Comparison of ENCODE assay signal across 15 mouse cellular contexts in genomic region chr9:120771896-120772530, GRCm38 (mm10).
DNase-seq lines count a peak whose midpoint lies in the region; ATAC-seq and TF ChIP-seq lines count a peak whose summit lies in the region.
"Had no signal": no experiment of that assay in that cellular context is flagged by ENCODE, and none has a peak within 500 bp of the region (broad histone marks: within the 10 kb centered on the region; RNA-seq: fewer than 3 reads in every experiment).

No protein-coding gene starts in this region.

- no peaks in the 10 kb centered on the region for H3K79me2 ChIP-seq in MEL (ENCODE audit: control insufficient read depth, insufficient read depth, low read length, poor library complexity)

- no peaks in the 10 kb centered on the region for H3K27me3 ChIP-seq in hindbrain, embryonic 12.5 days
- no peaks in the 10 kb centered on the region for H3K27me3 ChIP-seq in hindbrain, embryonic 11.5 days (ENCODE audit: control insufficient read depth, insufficient read depth, low read length)
- no peaks in the 10 kb centered on the region for H3K27me3 ChIP-seq in MEL (ENCODE audit: control insufficient read depth in 1 of 2, insufficient read depth in 2 of 2, low read length in 2 of 2)
- H3K27me3 ChIP-seq in limb, embryonic 10.5 days (ENCODE audit: low read depth, poor library complexity, severe bottlenecking), result no peaks in the 10 kb centered on the region
- H3K27me3 ChIP-seq: forebrain, embryonic 15.5 days; heart, embryonic 12.5 days; liver, embryonic 12.5 days; midbrain, embryonic 15.5 days; neural tube, embryonic 12.5 days had no signal

- H3K4me3 ChIP-seq in hindbrain, embryonic 12.5 days, result no peak overlapping the region
- H3K4me3 ChIP-seq in hindbrain, embryonic 11.5 days (ENCODE audit: low read depth, low read length), result no peak overlapping the region
- no peak overlapping the region for H3K4me3 ChIP-seq in MEL (ENCODE audit: control insufficient read depth in 1 of 2, insufficient read depth in 1 of 2, low read depth in 2 of 2, low read length in 2 of 2)
- H3K4me3 ChIP-seq in bone marrow macrophage, adult 2 months (ENCODE audit: insufficient read depth, low read length), result no peak overlapping the region
- H3K4me3 ChIP-seq in limb, embryonic 10.5 days, result no peak overlapping the region
- H3K4me3 ChIP-seq: forebrain, embryonic 15.5 days; heart, embryonic 12.5 days; liver, embryonic 12.5 days; midbrain, embryonic 15.5 days; neural tube, embryonic 12.5 days had no signal

- H3K36me3 ChIP-seq in hindbrain, embryonic 12.5 days, result no peaks in the 10 kb centered on the region
- no peaks in the 10 kb centered on the region for H3K36me3 ChIP-seq in hindbrain, embryonic 11.5 days (ENCODE audit: control insufficient read depth, insufficient read depth, low read length)
- H3K36me3 ChIP-seq in MEL (ENCODE audit: control insufficient read depth in 1 of 2, insufficient read depth in 2 of 2, low read length in 2 of 2), result peaks cover 0 to 13% of the 10 kb centered on the region in 2 experiments; a peak in 2 of 4 replicates
- H3K36me3 ChIP-seq in limb, embryonic 10.5 days, result no peaks in the 10 kb centered on the region
- H3K36me3 ChIP-seq: forebrain, embryonic 15.5 days; heart, embryonic 12.5 days; liver, embryonic 12.5 days; midbrain, embryonic 15.5 days; neural tube, embryonic 12.5 days had no signal

- TF ChIP-seq RAD21 in MEL (IDR thresholded peaks at IDR 0.05; ENCODE audit: low read depth, low read length), result no peak

- H3K9ac ChIP-seq in hindbrain, embryonic 12.5 days, result no peak overlapping the region
- no peak overlapping the region for H3K9ac ChIP-seq in hindbrain, embryonic 11.5 days (ENCODE audit: low read depth, low read length)
- no peak overlapping the region for H3K9ac ChIP-seq in MEL (ENCODE audit: control insufficient read depth, low read depth, low read length, poor library complexity, severe bottlenecking)
- H3K9ac ChIP-seq: forebrain, embryonic 15.5 days; heart, embryonic 12.5 days; liver, embryonic 12.5 days; midbrain, embryonic 15.5 days; neural tube, embryonic 12.5 days had no signal

- H3K4me1 ChIP-seq in hindbrain, embryonic 12.5 days, result peaks cover 20% of the 10 kb centered on the region
- H3K4me1 ChIP-seq in hindbrain, embryonic 11.5 days (replicated peaks; ENCODE audit: control insufficient read depth, insufficient read depth, low read length), result no peaks in the 10 kb centered on the region
- H3K4me1 ChIP-seq in MEL (ENCODE audit: control insufficient read depth in 1 of 2, insufficient read depth in 2 of 2, low read length in 2 of 2), result peaks cover 0 to 11% of the 10 kb centered on the region in 2 experiments
- H3K4me1 ChIP-seq in bone marrow macrophage, adult 2 months (ENCODE audit: control insufficient read depth, insufficient read depth, low read length), result peaks cover 39% of the 10 kb centered on the region
- peaks cover 62% of the 10 kb centered on the region for H3K4me1 ChIP-seq in limb, embryonic 10.5 days
- H3K4me1 ChIP-seq: forebrain, embryonic 15.5 days; midbrain, embryonic 15.5 days had no signal

- H3K9me3 ChIP-seq in hindbrain, embryonic 12.5 days (replicated peaks), result no peaks in the 10 kb centered on the region
- H3K9me3 ChIP-seq in hindbrain, embryonic 11.5 days (ENCODE audit: control insufficient read depth, low read length), result no peaks in the 10 kb centered on the region
- no peaks in the 10 kb centered on the region for H3K9me3 ChIP-seq in MEL (replicated peaks; ENCODE audit: insufficient read depth, low read length)
- no peaks in the 10 kb centered on the region for H3K9me3 ChIP-seq in limb, embryonic 10.5 days (replicated peaks)
- H3K9me3 ChIP-seq: forebrain, embryonic 15.5 days; heart, embryonic 12.5 days; liver, embryonic 12.5 days; midbrain, embryonic 15.5 days; neural tube, embryonic 12.5 days had no signal

- H3K27ac ChIP-seq in hindbrain, embryonic 12.5 days, result 0 out of 2 replicates have a peak overlapping the region, but pooled peaks have one; percentile 7
- no peak overlapping the region for H3K27ac ChIP-seq in hindbrain, embryonic 11.5 days (ENCODE audit: low read depth, low read length)
- no peak overlapping the region for H3K27ac ChIP-seq in MEL (ENCODE audit: control insufficient read depth, low read depth, low read length)
- peak overlapping the region; percentile 83 for H3K27ac ChIP-seq in bone marrow macrophage, adult 2 months (ENCODE audit: insufficient read depth, low read depth, low read length)
- H3K27ac ChIP-seq in limb, embryonic 10.5 days, result peak overlapping the region; percentile 87
- H3K27ac ChIP-seq: forebrain, embryonic 15.5 days; liver, embryonic 12.5 days; midbrain, embryonic 15.5 days; neural tube, embryonic 12.5 days had no signal

- WGBS in hindbrain, embryonic 12.5 days, result 58% methylated on average over 4 of the region's 4 CpGs
- WGBS in hindbrain, embryonic 11.5 days, result 63% methylated on average over 4 of the region's 4 CpGs
- 62% methylated on average over 4 of the region's 4 CpGs for WGBS in limb, embryonic 10.5 days

- no peak for TF ChIP-seq EP300 in MEL (IDR thresholded peaks at IDR 0.05; ENCODE audit: low read depth in 1 of 2, low read length in 2 of 2)

- ATAC-seq in hindbrain, embryonic 12.5 days (ENCODE audit: low FRiP score), result no peak
- ATAC-seq in hindbrain, embryonic 11.5 days (ENCODE audit: low FRiP score), result no peak
- ATAC-seq: forebrain, embryonic 15.5 days; liver, embryonic 12.5 days; midbrain, embryonic 15.5 days had no signal

- no peak overlapping the region for H3K4me2 ChIP-seq in hindbrain, embryonic 12.5 days (replicated peaks)
- H3K4me2 ChIP-seq in hindbrain, embryonic 11.5 days (replicated peaks; ENCODE audit: low read depth, low read length), result no peak overlapping the region
- H3K4me2 ChIP-seq: forebrain, embryonic 15.5 days; heart, embryonic 12.5 days; liver, embryonic 12.5 days; midbrain, embryonic 15.5 days; neural tube, embryonic 12.5 days had no signal

- DNase-seq in hindbrain, embryonic 11.5 days (ENCODE audit: low spot score), result no peak
- DNase-seq in MEL (ENCODE audit: low read depth, low spot score), result no peak
- DNase-seq in limb, embryonic 10.5 days (ENCODE audit: low spot score), result no peak
- DNase-seq in frontal cortex, postnatal 14 days (ENCODE audit: low spot score in 2 of 2), result no peak
- no peak for DNase-seq in ovary, adult 18-20 months (ENCODE audit: low spot score)
- DNase-seq: cerebellum, adult 11 months; kidney, adult 11 months; kidney, postnatal 10 days had no signal

- no peak for TF ChIP-seq POLR2A in MEL (IDR thresholded peaks at IDR 0.05; ENCODE audit: control insufficient read depth in 1 of 2, insufficient read depth in 1 of 2, low read depth in 1 of 2, low read length in 2 of 2, poor library complexity in 1 of 2)
- TF ChIP-seq POLR2A in bone marrow macrophage, adult 2 months (IDR thresholded peaks at IDR 0.05; ENCODE audit: borderline replicate concordance, low read depth, low read length), result no peak

- no peak for TF ChIP-seq CTCF in MEL (IDR thresholded peaks at IDR 0.05 in 2 of 3, conservative IDR thresholded peaks at IDR 0.05 in 1 of 3; ENCODE audit: control insufficient read depth in 1 of 3, insufficient read depth in 1 of 3, low read depth in 2 of 3, low read length in 3 of 3, poor library complexity in 1 of 3, severe bottlenecking in 1 of 3)
- TF ChIP-seq CTCF in bone marrow macrophage, adult 2 months (IDR thresholded peaks at IDR 0.05; ENCODE audit: low read depth, low read length), result no peak

TF ChIP-seq in MEL, 35 proteins besides CTCF, POLR2A, EP300 and RAD21:
- no peak for TF ChIP-seq JUND (IDR thresholded peaks at IDR 0.05; ENCODE audit: low read depth, low read length)
- peak; percentile 39; the same call in 1 of the 2 replicates for TF ChIP-seq USF1 (IDR thresholded peaks at IDR 0.05; ENCODE audit: low read depth, low read length)
- TF ChIP-seq CHD2 (IDR thresholded peaks at IDR 0.05; ENCODE audit: low read length), result no peak
- no peak for TF ChIP-seq GATA1 (IDR thresholded peaks at IDR 0.05; ENCODE audit: low read depth, low read length)
- no peak for TF ChIP-seq KAT2A (conservative IDR thresholded peaks at IDR 0.05; ENCODE audit: low read depth, low read length)
- TF ChIP-seq NELFE (IDR thresholded peaks at IDR 0.05; ENCODE audit: low read depth, low read length), result no peak

Comparison
In these comparisons a context has a peak if more than half of its experiments do, and no peak if none do; other contexts are left out.
1. H3K27ac ChIP-seq: peak in hindbrain, embryonic 12.5 days (single experiment), bone marrow macrophage, adult 2 months (single experiment) and limb, embryonic 10.5 days (single experiment); none in hindbrain, embryonic 11.5 days (single experiment) and MEL (single experiment).